ENCODE assay signal across 32 mouse cellular contexts in the genomic region with DNA sequence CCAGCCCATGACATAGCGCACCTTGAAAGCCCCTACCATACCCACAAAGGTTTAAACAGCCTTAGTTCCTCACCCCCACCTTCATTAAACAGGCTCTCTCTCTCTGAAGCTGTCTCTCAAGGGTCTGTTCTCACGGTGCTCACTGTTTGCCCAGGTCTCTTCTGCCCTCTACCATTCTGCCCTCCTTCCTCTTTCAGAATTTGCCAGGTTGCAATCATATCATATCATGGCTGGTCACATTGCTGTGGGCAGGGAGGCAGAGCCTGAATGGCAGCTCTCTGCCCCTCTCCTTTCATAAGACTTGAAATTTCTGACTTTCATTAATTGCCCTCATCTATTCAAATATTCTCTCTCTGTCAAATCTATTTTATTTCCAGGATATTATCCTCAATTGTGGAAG. TPM values are rescaled to one million over a fixed set of nuclear protein-coding genes. Genes with fewer than 3 reads are reported as not detected.
"Had no signal": no experiment of that assay in that cellular context is flagged by ENCODE, and none has a peak within 500 bp of the region (broad histone marks: within the 10 kb centered on the region; RNA-seq: fewer than 3 reads in every experiment).

No protein-coding gene starts in this region.

- H3K9ac ChIP-seq: limb, embryonic 12.5 days; limb, embryonic 13.5 days; liver, embryonic 12.5 days; liver, embryonic 13.5 days; liver, embryonic 14.5 days; liver, embryonic 15.5 days; liver, postnatal 0 days; lung, embryonic 14.5 days; lung, embryonic 15.5 days; midbrain, embryonic 12.5 days; midbrain, embryonic 13.5 days; midbrain, embryonic 15.5 days; neural tube, embryonic 12.5 days; neural tube, embryonic 13.5 days had no signal

- H3K4me3 ChIP-seq: limb, embryonic 12.5 days; limb, embryonic 13.5 days; liver, embryonic 12.5 days; liver, embryonic 13.5 days; liver, embryonic 15.5 days; lung, embryonic 15.5 days; megakaryocyte, embryonic 14.5 days; midbrain, embryonic 10.5 days; midbrain, embryonic 12.5 days; midbrain, embryonic 13.5 days; midbrain, embryonic 15.5 days; myocyte; neural tube, embryonic 12.5 days; neural tube, embryonic 13.5 days had no signal

- H3K27me3 ChIP-seq: limb, embryonic 12.5 days; limb, embryonic 13.5 days; liver, embryonic 12.5 days; liver, embryonic 13.5 days; liver, embryonic 15.5 days; lung, embryonic 15.5 days; megakaryocyte, embryonic 14.5 days; midbrain, embryonic 13.5 days; midbrain, embryonic 15.5 days; neural tube, embryonic 12.5 days had no signal

- ATAC-seq: liver, embryonic 12.5 days; liver, postnatal 0 days; lung, postnatal 0 days; midbrain, embryonic 13.5 days; midbrain, embryonic 15.5 days; midbrain, embryonic 16.5 days had no signal

- DNase-seq: left cerebral cortex, postnatal 4 days; liver; liver, embryonic 13.5 days; liver, postnatal 0 days; lung, adult 18-20 months; lung, adult 2 months; lung, embryonic 14.5 days; lung, postnatal 10 days; lung, postnatal 14 days; lung, postnatal 36 days; lung, postnatal 4 days; midbrain, embryonic 14.5 days had no signal

- H3K9me3 ChIP-seq: limb, embryonic 12.5 days; limb, embryonic 13.5 days; liver, embryonic 12.5 days; liver, embryonic 13.5 days; liver, embryonic 15.5 days; lung, embryonic 15.5 days; megakaryocyte, embryonic 14.5 days; midbrain, embryonic 10.5 days; midbrain, embryonic 12.5 days; midbrain, embryonic 13.5 days; midbrain, embryonic 15.5 days; neural tube, embryonic 12.5 days; neural tube, embryonic 13.5 days had no signal

- H3K4me2 ChIP-seq: limb, embryonic 12.5 days; limb, embryonic 13.5 days; liver, embryonic 11.5 days; liver, embryonic 12.5 days; liver, embryonic 13.5 days; liver, embryonic 15.5 days; lung, embryonic 14.5 days; lung, embryonic 15.5 days; midbrain, embryonic 11.5 days; midbrain, embryonic 12.5 days; midbrain, embryonic 13.5 days; midbrain, embryonic 15.5 days; neural tube, embryonic 12.5 days; neural tube, embryonic 13.5 days had no signal

- H3K4me1 ChIP-seq: limb, embryonic 12.5 days; limb, embryonic 13.5 days; liver, embryonic 12.5 days; liver, embryonic 13.5 days; liver, embryonic 15.5 days; lung, embryonic 15.5 days; megakaryocyte, embryonic 14.5 days; midbrain, embryonic 10.5 days; midbrain, embryonic 12.5 days; midbrain, embryonic 13.5 days; midbrain, embryonic 15.5 days; neural tube, embryonic 12.5 days; neural tube, embryonic 13.5 days had no signal

- H3K36me3 ChIP-seq: limb, embryonic 12.5 days; limb, embryonic 13.5 days; liver, embryonic 12.5 days; liver, embryonic 13.5 days; liver, embryonic 15.5 days; lung, embryonic 15.5 days; midbrain, embryonic 10.5 days; midbrain, embryonic 12.5 days; midbrain, embryonic 13.5 days; midbrain, embryonic 15.5 days; neural tube, embryonic 12.5 days; neural tube, embryonic 13.5 days had no signal

- H3K27ac ChIP-seq: limb, embryonic 12.5 days; limb, embryonic 13.5 days; liver, embryonic 12.5 days; liver, embryonic 13.5 days; liver, embryonic 14.5 days; liver, embryonic 15.5 days; lung, embryonic 15.5 days; macrophage; midbrain, embryonic 10.5 days; midbrain, embryonic 12.5 days; midbrain, embryonic 13.5 days; midbrain, embryonic 15.5 days; neural tube, embryonic 12.5 days; neural tube, embryonic 13.5 days had no signal

RNA-seq across cellular contexts. Expression of a gene that starts 51.8 kb away (rescaled TPM):
- total RNA-seq: monocyte, adult 5-6 weeks had no signal
